Mouse (Mus musculus) ES-E14 (cell line): Measurements from ENCODE around the gene Plppr1. TPM values are rescaled to one million over a fixed set of nuclear protein-coding genes. Genes with fewer than 3 reads are reported as not detected.

Experiments used
- DNase-seq: peaks from one replicate; pipeline ENCODE4 v3.0.0-alpha.2; 2013; ENCODE audit warnings: low read depth, low spot score
- H3K27ac ChIP-seq: 2 replicates; pipeline ENCODE4 v1.5.1; 2012; ENCODE audit warnings: low read depth, mild to moderate bottlenecking, low read length, moderate library complexity, mixed read lengths; ENCODE audit not compliant: poor library complexity, insufficient read depth, severe bottlenecking
- H3K36me3 ChIP-seq: 2 replicates; pipeline ENCODE4 v1.6.1; 2012; ENCODE audit warnings: mild to moderate bottlenecking, low read length, moderate library complexity, mixed read lengths; ENCODE audit not compliant: control insufficient read depth, poor library complexity, insufficient read depth, severe bottlenecking
- H3K4me1 ChIP-seq, 2 experiments: fragments of 150-350 bp in 1 of 2; sonication (generic) in 1 of 2; 2 replicates each; pipeline ENCODE4 v1.6.1; 2012; ENCODE audit warnings: low read length in 2 of 2, mild to moderate bottlenecking in 1 of 2, mixed read lengths in 1 of 2; ENCODE audit not compliant: control insufficient read depth in 2 of 2, insufficient read depth in 2 of 2, poor library complexity in 1 of 2
- H3K4me3 ChIP-seq, 2 experiments: fragments of 150-350 bp in 1 of 2; sonication (generic) in 1 of 2; 2 replicates each; pipeline ENCODE4 v1.5.1; 2012; ENCODE audit warnings: low read length in 2 of 2, low read depth in 1 of 2, mild to moderate bottlenecking in 1 of 2, mixed read lengths in 1 of 2; ENCODE audit not compliant: insufficient read depth in 1 of 2, poor library complexity in 1 of 2, severe bottlenecking in 1 of 2
- H3K9ac ChIP-seq: 2 replicates; pipeline ENCODE4 v1.6.1; 2012; ENCODE audit warnings: low read depth, mild to moderate bottlenecking, low read length, mixed read lengths; ENCODE audit not compliant: poor library complexity, insufficient read depth, severe bottlenecking
- H3K9me3 ChIP-seq: fragments of 150-350 bp; sonication (generic); 2 replicates; pipeline ENCODE4 v1.6.1; 2012; ENCODE audit warnings: low read depth, mild to moderate bottlenecking, low read length; ENCODE audit not compliant: control insufficient read depth, insufficient read depth
- CHD2 ChIP-seq: IDR thresholded peaks from 2 replicates; pipeline ENCODE4 v1.6.1; 2014; ENCODE audit warnings: mild to moderate bottlenecking, low read depth, low read length, inconsistent platforms
- HCFC1 ChIP-seq: IDR thresholded peaks from 2 replicates; pipeline ENCODE4 v1.6.1; 2012; ENCODE audit warnings: low read length, inconsistent platforms, borderline replicate concordance; ENCODE audit not compliant: insufficient read depth
- MAFK ChIP-seq: IDR thresholded peaks from 2 replicates; pipeline ENCODE4 v1.6.1; 2014; ENCODE audit warnings: mild to moderate bottlenecking, low read depth, low read length, inconsistent platforms; ENCODE audit not compliant: insufficient read depth
- ZC3H11A ChIP-seq: IDR thresholded peaks from 2 replicates; pipeline ENCODE4 v1.6.1; 2012; ENCODE audit warnings: low read depth, mild to moderate bottlenecking, inconsistent platforms, low read length, borderline replicate concordance
- ZNF384 ChIP-seq: IDR thresholded peaks from 2 replicates; pipeline ENCODE4 v1.6.1; 2012; ENCODE audit warnings: low read depth, low read length, inconsistent platforms
- in situ Hi-C, 2 experiments: fragments of 600-800 bp; cut with MboI; formaldehyde crosslinking; loops; one replicate each; pipeline ENCODE4 v1.15.1; 2025; ENCODE audit warnings: low sequenced_read_pairs in 2 of 2, inconsistent platforms in 1 of 2; ENCODE audit not compliant: unreplicated experiment in 2 of 2
- total RNA-seq: library from RNA; depleted of rRNA; stranded (reverse); fragments of 300-350 nt; gene quantifications from 2 replicates; pipeline ENCODE4 v1.2.3, GENCODE M21; 2012

Gene Plppr1
- total RNA-seq, 1 experiment: 0.18 TPM

DNA sequence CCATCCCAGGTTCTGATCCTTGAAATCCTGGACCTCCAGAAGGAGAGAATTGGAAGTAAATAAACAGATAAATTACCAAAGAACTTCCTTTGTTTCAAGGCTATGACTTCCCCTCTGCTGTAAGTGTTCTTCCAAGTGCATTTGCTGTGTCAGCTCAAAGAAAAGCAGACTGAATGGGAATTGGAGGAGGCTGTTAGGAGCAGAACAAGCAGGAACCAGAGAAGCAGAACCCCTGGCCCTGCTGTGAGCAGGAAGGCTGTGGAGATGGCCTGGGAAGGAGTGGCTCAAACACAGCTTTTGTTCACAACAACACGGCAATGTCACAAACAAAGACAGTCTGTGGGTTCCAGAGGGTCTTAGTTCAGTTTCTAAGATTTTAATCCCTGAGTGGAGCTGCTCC, 20.3 kb downstream of the Plppr1 start:
- Histone ChIP-seq H3K36me3 (no peaks in the 10 kb centered on the region), H3K27ac (no peak overlapping the region), H3K4me1 (no peaks in the 10 kb centered on the region), H3K9me3 (no peaks in the 10 kb centered on the region), H3K9ac (no peak overlapping the region), H3K4me3 (no peak overlapping the region)
- in situ Hi-C loops: no loop called here
- TF ChIP-seq ZNF384 (no peak), CHD2 (no peak), HCFC1 (no peak)
- DNase-seq: no peak

DNA sequence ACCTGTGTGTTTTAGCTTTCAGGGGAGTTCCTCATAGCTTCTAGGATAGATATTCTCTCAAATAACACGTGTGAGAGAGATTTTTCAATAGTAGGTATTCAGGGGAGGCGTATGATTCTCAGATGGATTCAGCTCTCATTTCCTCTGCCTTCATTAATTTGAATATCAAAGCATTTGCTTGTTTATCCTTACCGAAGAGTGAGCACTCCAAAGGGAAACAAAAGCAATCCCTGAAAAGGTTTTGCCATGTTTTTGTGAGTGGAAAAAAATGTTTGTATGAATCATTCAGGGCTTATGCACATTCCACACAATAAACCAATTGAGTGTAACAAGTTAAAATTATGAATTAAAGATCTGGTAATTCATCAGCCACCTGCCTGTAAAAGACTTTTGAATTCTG, 29.1 kb downstream of the Plppr1 start:
- H3K4me1 ChIP-seq: no peaks in the 10 kb centered on the region
- no peak overlapping the region for H3K4me3 ChIP-seq
- no peak overlapping the region for H3K27ac ChIP-seq
- H3K9ac ChIP-seq: no peak overlapping the region
- no peaks in the 10 kb centered on the region for H3K9me3 ChIP-seq
- no peaks in the 10 kb centered on the region for H3K36me3 ChIP-seq
- TF ChIP-seq ZC3H11A (no peak), CHD2 (no peak), HCFC1 (no peak), MAFK (no peak), ZNF384 (no peak)
- no peak for DNase-seq
- in situ Hi-C loops: no loop called here

DNA sequence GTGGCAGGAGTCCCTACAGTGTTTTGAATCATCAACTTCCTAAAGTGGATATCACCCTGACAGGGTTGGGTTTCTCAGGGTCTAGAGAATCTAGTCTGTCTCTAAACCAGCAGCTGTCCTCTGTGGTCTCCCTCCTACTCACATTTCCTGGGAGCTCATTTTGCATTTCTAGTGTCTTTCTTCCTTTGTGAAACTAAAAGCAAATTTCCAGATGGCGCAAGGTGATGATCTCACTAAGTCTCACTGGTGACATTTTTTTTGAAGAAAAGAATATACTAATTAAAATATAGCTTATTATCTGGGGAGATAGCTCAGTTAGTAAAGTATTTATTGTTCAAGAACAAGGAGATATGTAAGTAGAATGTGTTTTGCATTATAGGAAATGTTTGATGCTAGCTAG, 31.4 kb downstream of the Plppr1 start:
- no peak for DNase-seq
- H3K9ac ChIP-seq: no peak overlapping the region
- H3K27ac ChIP-seq: no peak overlapping the region
- in situ Hi-C loops: no loop called here
- no peak overlapping the region for H3K4me3 ChIP-seq
- H3K36me3 ChIP-seq: no peaks in the 10 kb centered on the region
- H3K4me1 ChIP-seq: no peaks in the 10 kb centered on the region
- TF ChIP-seq CHD2 (no peak), MAFK (no peak), ZC3H11A (no peak), HCFC1 (no peak), ZNF384 (no peak)
- H3K9me3 ChIP-seq: no peaks in the 10 kb centered on the region

DNA sequence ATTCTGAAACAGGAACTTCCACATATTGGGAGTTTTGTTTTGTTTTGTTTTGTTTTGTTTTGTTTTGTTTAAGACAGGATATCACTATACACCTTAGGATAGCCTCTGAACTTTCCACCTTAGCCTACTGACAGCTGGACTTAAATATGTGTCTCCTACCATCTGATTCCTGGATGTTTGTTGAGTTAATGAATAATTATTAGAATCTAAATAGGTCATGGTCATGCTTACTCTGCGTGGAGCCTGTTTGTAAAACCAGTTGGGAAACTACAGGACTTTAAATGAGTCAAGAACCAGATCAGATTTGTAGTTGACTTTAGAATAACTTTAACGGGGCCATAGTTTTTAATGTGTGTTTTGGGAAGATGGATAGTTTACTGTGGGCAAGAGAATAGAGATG, 40.4 kb downstream of the Plppr1 start:
- Histone ChIP-seq H3K27ac (no peak overlapping the region), H3K4me1 (no peaks in the 10 kb centered on the region), H3K4me3 (no peak overlapping the region), H3K36me3 (no peaks in the 10 kb centered on the region), H3K9ac (no peak overlapping the region), H3K9me3 (no peaks in the 10 kb centered on the region)
- TF ChIP-seq HCFC1: no peak
- TF ChIP-seq MAFK: no peak
- TF ChIP-seq ZNF384: no peak
- no peak for TF ChIP-seq ZC3H11A
- TF ChIP-seq CHD2: no peak
- in situ Hi-C loops: no loop called here
- no peak for DNase-seq
